Mouse (Mus musculus) lung, postnatal 25 days (tissue): ENCODE results near the gene Esrrg.

Experiments
- DNase-seq: peaks from one replicate; pipeline ENCODE4 v3.0.0; 2022; ENCODE audit warnings: low spot score

Esrrg gene

GRCm38 (mm10) chr1:188155135-188155779, 546.7 kb downstream of the Esrrg start:
- no peak for DNase-seq

- no peak for DNase-seq
These were observed 547.9 kb downstream of the Esrrg start for GRCm38 (mm10) chr1:188156520-188156919.

- DNase-seq = no peak
These were observed 548.8 kb downstream of the Esrrg start for GRCm38 (mm10) chr1:188157237-188157955.

- no peak for DNase-seq
These were observed 550.1 kb downstream of the Esrrg start for GRCm38 (mm10) chr1:188158675-188159074.

GRCm38 (mm10) chr1:188159108-188159507, 550.5 kb downstream of the Esrrg start:
- DNase-seq = no peak

- DNase-seq = no peak
These were observed 554.5 kb downstream of the Esrrg start for GRCm38 (mm10) chr1:188163058-188163457.

GRCm38 (mm10) chr1:188164251-188164650, 555.7 kb downstream of the Esrrg start:
- DNase-seq = no peak

GRCm38 (mm10) chr1:188173859-188174258, 565.3 kb downstream of the Esrrg start:
- DNase-seq = no peak

- no peak for DNase-seq
These were observed 574.4 kb downstream of the Esrrg start for GRCm38 (mm10) chr1:188182951-188183350.

- DNase-seq = no peak
These were observed 578.0 kb downstream of the Esrrg start for GRCm38 (mm10) chr1:188186440-188187117.

GRCm38 (mm10) chr1:188192971-188193370, 584.4 kb downstream of the Esrrg start:
- no peak for DNase-seq

GRCm38 (mm10) chr1:188207421-188207820, 598.8 kb downstream of the Esrrg start:
- no peak for DNase-seq

- no peak for DNase-seq
These were observed 600.4 kb downstream of the Esrrg start for GRCm38 (mm10) chr1:188209025-188209424.

- no peak for DNase-seq
These were observed 606.5 kb downstream of the Esrrg start for GRCm38 (mm10) chr1:188214885-188215611.

GRCm38 (mm10) chr1:188221226-188221792, 612.7 kb downstream of the Esrrg start:
- no peak for DNase-seq

GRCm38 (mm10) chr1:188233036-188233724, 624.6 kb downstream of the Esrrg start:
- no peak for DNase-seq

GRCm38 (mm10) chr1:188238636-188239035, 630.0 kb downstream of the Esrrg start:
- DNase-seq = no peak

GRCm38 (mm10) chr1:188241766-188242165, 633.2 kb downstream of the Esrrg start:
- DNase-seq = no peak

GRCm38 (mm10) chr1:188257500-188257899, 648.9 kb downstream of the Esrrg start:
- no peak for DNase-seq

GRCm38 (mm10) chr1:188260259-188261107, 651.9 kb downstream of the Esrrg start:
- DNase-seq = no peak
